Mouse (Mus musculus) cerebellum, adult 9-10 months (tissue): Measurements from ENCODE around the gene Slc39a2.
"Not testable (repeated sequence)": the region's sequence is repeated elsewhere in the genome, so short reads cannot be mapped to it uniquely, and the experiment has no call there.

Source experiments
- DNase-seq: peaks from one replicate; pipeline ENCODE4 v3.0.0; 2022

Gene Slc39a2

GRCm38 (mm10) chr14:51892191-51892939, at the start of gene Slc39a2:
Gene Slc39a2 (plus strand): TSS chr14:51892889.
- DNase-seq = no peak

- no peak for DNase-seq
Measured at GRCm38 (mm10) chr14:51843882-51844281, 48.8 kb upstream of the Slc39a2 start.

GRCm38 (mm10) chr14:51846566-51846965, 46.1 kb upstream of the Slc39a2 start:
- no peak for DNase-seq

GRCm38 (mm10) chr14:51851006-51851405, 41.7 kb upstream of the Slc39a2 start:
- not testable (repeated sequence) for DNase-seq

GRCm38 (mm10) chr14:51853399-51853798, 39.3 kb upstream of the Slc39a2 start, which contains the start of gene Ear6:
Gene Ear6 (plus strand): TSS chr14:51853699.
- no peak for DNase-seq

- not testable (repeated sequence) for DNase-seq
Measured at GRCm38 (mm10) chr14:51855280-51855679, 37.4 kb upstream of the Slc39a2 start.

- DNase-seq = not testable (repeated sequence)
Measured at GRCm38 (mm10) chr14:51863603-51864002, 29.1 kb upstream of the Slc39a2 start.

GRCm38 (mm10) chr14:51870756-51871155, 21.9 kb upstream of the Slc39a2 start:
- no peak for DNase-seq

- no peak for DNase-seq
Measured at GRCm38 (mm10) chr14:51871741-51872140, 20.9 kb upstream of the Slc39a2 start.

- no peak for DNase-seq
Measured at GRCm38 (mm10) chr14:51877517-51877916, 15.2 kb upstream of the Slc39a2 start.

GRCm38 (mm10) chr14:51883527-51884030, 9.1 kb upstream of the Slc39a2 start:
- DNase-seq = peak; percentile 79

- DNase-seq = peak; percentile 50
Measured at GRCm38 (mm10) chr14:51884031-51884544, 8.6 kb upstream of the Slc39a2 start.

- DNase-seq = peak; percentile 95
Measured at GRCm38 (mm10) chr14:51884598-51885331, 7.9 kb upstream of the Slc39a2 start, which contains the start of gene Mettl17. Gene Mettl17 (plus strand): TSS chr14:51884842.

- DNase-seq = no peak
Measured at GRCm38 (mm10) chr14:51886051-51886450, 6.6 kb upstream of the Slc39a2 start.

- DNase-seq = no peak
Measured at GRCm38 (mm10) chr14:51889833-51890232, 2.9 kb upstream of the Slc39a2 start.

- no peak for DNase-seq
Measured at GRCm38 (mm10) chr14:51893094-51893794, 555 bp downstream of the Slc39a2 start.

- no peak for DNase-seq
Measured at GRCm38 (mm10) chr14:51893809-51894208, 1.1 kb downstream of the Slc39a2 start.

- no peak for DNase-seq
Measured at GRCm38 (mm10) chr14:51895071-51895470, 2.4 kb downstream of the Slc39a2 start.

- no peak for DNase-seq
Measured at GRCm38 (mm10) chr14:51896019-51896418, 3.3 kb downstream of the Slc39a2 start.

GRCm38 (mm10) chr14:51896539-51897170, 4.0 kb downstream of the Slc39a2 start:
- no peak for DNase-seq

GRCm38 (mm10) chr14:51899351-51899750, 6.7 kb downstream of the Slc39a2 start:
- DNase-seq = no peak
